Mouse (Mus musculus): ENCODE results near the gene Atf3. TPM values are rescaled to one million over a fixed set of nuclear protein-coding genes. Genes with fewer than 3 reads are reported as not detected.

The Atf3 gene
- polyA plus RNA-seq, 3 experiments from 2014 or later = not detected

DNA sequence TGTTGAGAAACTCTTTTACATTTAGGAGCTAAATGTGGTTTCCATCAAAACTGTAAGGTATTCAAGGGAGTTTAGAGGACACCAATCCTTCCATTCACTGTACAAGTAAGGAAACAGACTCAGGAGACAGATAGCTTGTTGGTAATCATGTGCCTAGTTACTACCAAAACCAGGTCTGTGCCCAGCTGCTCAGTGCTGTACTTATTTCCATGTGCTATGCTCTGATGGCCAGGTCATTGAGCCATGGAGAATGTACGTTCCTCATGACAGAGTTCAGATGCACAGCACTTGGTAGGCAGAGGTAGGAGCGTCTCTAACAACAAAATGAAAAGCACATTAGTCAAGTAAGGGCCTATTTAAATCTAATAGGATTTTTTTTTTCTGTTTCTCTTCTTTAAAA is 8.7 kb upstream of the Atf3 start:
- ATAC-seq = no peak

DNA sequence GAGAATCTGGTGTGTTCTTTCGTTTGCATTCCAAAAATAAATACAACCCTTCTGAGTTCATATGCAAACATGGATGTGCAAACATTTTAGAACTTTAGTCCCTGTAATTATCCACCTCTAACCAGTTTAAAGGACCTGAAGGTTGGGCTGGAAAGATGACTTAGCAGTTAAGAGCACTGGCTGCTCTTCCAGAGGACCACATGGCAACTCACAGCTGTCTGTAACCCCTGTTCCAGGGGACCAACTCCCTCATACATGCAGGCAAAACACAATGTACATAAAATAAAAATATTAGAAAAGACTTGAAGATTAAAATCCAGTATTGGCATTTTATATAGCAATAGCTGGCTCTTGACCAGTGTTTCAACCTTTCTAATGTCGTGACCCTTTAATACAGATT is 7.9 kb upstream of the Atf3 start:
- no peak for ATAC-seq

DNA sequence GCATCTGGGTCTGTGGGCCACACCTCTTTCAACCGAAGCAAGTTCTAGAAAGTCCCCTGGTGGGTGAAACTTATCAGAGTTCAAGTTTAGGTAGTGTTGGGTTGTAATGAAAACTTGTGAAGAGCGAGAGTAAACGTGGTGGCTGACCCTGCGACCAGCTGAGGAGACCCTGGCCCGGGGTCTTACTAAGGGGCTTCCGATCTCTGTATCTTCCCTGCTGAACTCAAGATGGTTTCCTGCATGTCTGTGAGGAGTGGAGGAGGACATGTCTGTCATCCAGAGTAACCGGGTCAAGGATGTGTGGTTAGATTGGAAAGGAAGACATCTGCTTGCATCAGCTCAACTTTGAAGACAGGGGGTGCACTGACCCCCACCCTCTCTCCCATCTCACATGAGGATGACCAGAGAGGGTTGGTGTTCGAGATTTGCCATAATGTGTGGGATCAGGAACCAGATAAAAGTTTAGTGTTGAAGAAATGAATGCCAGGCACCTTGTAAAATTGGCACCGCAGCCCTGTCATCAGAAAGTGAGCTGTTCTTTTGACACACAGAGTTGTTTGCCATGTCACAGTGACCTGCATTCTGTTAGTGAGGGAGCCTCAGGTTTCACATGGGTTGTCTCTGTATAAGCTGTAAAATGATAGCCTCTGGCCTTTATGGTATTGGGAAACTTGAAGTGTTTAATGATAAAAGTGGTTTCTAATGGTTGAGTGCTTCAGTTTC is 7.3 kb upstream of the Atf3 start:
- peak; percentile 82 for ATAC-seq

DNA sequence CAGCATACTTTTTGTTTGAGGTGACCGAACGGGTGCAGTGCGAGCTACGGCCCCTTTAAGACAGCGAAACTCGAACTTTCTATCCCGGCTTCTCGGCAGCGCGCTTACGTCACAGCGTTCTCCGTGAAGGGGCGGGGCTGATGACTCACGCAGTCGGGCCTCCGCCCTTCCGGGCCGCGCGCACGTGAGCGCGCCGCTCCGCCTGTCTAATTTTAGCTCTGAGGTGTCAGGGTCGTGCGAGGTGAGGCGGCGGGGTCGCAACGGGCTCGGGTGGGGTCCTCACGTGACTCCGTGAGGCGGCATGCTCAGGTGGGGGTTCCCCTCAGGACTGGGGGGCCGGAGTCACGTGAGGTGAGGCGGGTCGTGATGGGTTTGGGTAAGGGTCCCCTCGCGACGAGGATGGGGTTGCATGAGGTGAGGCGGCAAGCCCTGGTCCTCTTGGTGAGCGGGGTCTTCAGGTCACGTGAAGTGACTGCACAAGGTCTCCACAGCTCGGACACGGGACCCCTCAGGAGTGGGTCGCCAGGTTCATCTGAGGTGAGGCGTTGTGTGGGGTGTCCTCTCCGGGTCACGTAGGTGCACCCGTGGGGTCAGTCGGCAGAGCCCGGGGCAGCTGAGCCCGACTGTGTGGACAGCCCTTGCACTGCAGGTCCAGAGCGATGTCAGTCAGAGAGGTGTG is 6.6 kb upstream of the Atf3 start:
- ATAC-seq = peak; percentile 87

DNA sequence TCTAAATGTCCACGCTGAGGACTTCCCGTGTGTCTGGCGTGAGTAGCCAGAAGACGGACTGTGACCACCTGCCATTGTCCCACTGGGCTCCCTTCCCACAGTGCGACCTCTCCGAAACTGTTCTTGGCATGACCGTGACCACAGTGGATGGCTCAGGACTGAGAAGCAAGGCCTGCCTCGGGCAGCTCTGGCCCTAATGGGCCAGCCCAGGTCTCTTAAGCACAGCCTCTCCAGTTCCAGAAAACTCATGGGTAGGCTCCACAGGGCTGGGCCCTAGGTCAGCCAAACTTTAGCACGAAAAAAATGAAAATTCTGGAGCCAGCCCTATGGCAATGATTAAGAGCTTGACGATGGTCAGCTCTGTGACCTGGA is 6.1 kb upstream of the Atf3 start:
- peak; percentile 14 for ATAC-seq

DNA sequence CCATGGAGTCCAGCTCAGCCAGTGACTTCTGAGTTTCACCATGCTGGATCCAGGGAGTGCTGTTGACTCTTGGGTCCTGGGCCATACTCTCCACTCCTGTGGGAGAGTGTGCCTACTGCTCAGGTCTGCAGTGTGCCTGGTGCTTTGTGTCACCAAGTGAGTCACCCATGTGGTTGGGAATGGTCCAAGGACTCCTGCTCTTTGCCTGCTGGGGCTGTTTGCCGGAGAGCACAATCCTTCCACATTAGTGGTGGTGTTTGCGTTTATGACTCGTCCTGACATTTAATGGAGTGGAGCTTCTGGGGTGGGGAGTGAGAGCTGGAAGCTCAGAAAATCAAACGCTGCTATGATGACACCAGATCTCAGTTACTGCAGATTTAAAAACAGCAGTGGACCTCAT is 4.2 kb upstream of the Atf3 start:
- ATAC-seq = no peak

DNA sequence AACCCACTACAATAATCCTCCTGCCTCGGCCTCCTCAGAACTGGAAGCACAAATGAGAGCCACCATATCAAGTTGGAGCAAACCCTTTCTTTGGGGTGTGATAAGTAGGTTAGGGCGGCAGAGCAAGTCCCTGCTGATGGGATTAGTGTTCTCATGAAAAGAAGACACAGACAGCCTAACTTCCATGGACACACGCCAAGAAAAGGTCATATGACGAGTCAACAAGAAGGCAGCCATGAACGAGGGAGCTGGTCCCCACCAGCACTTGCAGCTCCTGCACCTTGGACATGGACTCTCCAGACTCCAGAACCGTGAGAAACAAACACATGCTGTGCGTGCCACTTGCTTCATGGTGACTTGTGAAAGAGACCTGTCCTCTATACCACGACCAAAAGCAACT is 2.7 kb upstream of the Atf3 start:
- ATAC-seq = no peak

DNA sequence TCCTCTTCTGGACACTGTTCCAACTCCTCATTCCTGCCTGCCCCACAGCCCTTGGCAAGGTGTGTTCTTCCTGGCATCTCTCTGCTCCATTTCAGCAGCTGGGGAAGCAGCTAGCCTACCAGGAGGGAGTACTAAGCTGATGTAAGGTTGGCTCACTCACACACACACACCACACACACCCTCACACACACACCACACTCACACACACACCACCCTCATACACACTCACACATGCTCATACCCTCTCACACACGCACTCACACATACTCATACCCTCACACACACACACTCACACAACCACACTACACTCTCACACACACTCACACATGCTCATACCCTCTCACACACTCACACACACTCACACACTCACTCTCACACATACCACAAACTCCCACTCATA is 1.9 kb upstream of the Atf3 start:
- no peak for ATAC-seq

DNA sequence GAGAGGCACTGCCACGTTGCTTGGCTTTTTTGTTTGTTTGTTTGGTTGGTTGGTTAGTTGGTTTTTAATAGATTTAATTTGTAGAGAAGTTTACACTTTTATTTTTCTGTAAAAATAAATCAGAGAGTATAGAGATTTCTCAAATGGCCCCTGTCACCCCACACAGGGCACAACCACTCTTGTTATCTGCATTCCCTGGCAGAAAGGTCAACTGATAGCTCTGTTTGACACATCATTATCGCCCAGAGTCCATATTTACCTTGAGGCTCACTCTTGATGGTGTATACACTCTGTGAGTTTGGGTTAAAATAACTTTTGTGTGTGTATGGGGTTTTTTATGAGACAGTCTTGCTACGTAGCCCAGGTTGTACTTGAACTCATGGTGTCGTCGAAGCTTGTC is 744 bp upstream of the Atf3 start:
- no peak for ATAC-seq

DNA sequence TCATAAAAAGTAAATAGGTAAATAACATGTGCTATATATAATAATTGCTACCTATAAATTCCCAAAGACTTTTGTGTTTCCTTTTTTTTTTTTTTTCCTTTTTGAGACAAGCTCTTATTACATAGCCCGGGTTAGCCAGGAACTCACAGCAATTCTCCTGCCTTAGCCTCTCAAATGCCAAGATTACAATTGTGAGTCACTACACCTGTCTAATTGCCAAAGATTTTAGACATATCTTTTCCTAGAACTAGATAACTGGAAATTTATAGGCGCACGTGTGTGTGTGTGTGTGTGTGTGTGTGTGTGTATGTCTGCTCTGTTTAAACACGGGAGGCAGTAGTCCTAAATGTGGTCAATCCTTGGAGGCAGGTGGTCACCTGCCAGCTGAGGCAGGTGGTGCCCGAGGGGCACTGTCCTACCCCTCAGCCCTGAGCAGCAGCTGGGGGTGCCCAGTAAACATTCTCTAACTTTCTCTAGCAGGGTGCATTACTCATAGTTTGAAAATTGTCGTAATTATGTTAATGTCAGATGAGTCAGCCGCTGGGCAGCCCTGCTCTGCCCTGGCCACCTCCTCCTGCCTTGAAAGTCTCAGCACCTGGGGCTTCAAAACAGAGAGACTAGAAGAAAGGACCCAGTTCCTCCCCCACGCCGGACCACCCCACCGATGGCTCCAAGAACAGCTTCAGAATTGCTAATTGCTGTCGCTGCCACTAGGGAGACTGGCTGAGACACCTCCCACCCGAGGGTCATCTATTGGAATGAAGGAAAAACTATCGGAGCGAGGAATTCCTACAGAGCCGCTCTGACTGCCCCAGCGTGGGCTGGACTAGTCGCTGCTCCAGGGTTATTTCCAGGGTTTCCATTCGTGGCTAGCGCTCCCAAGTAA is 1.8 kb downstream of the Atf3 start:
- ATAC-seq = no peak

DNA sequence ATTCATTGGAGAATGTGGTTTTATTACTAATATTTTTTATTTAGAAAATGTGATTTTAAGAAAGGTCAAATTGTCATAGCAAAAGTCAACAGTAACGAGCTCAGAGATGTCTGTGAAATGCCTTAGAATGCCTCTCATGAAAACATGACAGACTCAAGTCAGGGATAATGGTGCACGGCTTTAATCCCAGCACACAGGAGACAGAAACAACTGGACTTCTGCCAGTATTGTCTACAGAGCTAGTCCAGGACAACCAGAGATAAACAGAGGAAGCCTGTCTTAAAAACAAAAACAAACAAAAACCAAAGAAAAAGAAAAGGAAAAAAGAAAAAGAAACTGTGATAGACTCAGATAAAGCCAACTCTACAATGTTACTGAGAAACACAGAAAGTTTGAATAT is 6.7 kb downstream of the Atf3 start:
- ATAC-seq = no peak

DNA sequence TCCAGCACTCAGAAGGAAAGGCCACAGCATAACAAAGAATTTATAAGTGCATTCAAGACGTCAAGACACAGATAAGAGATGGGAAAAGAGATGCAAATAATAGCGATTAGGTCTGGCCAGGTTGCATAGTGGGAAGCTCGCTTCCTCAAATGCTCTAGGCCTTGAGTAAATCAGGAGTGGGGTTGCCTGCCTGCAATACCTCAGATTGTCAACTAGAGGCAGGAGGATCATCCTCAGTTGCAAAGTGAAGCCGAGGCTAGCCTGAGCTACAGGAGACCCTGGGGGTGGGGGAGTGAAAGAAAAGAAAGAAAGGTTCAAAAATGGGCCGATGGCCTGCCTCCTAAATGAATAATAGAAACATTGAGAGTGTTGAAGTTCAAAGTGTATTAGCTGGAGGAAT is 12.0 kb downstream of the Atf3 start:
- no peak for ATAC-seq

DNA sequence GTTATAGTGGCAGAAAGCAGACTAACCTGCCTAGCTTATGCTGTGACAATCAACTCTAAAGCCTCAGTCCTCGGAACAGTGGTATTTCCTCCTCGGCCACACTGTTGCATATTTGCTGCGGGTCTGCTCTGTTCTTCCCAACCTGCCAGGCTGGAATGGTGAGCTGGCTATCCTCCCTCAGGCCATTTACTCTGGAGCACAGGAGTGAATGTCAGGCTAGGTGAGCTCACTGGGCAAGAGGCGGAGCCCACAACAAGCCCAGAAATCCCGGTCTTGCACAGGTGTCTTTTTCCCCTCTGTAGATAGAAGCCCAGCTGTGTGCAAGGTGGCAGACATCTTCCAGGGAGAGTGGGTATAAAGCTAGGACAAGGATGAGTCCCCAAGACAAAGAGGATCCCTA is 13.0 kb downstream of the Atf3 start:
- no peak for ATAC-seq

DNA sequence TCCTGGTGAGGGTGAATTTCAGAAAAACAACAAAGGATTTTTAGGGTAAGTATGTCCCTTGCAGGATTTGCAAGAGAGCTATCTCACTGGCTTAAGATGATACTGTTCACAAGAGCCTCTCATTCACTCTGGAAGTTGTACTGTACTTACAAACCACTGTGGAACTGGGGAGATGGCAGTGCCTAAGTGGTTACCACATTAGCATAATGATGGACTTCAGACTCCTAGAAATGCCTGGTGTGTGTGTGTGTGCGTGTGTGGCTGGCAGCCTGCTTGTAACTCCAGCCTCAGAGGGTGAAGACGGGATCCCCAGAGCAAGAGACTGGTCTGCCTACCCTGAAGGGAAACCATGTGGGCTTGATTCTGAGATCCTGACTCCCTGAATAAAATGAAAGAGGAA is 14.3 kb downstream of the Atf3 start:
- ATAC-seq = no peak

DNA sequence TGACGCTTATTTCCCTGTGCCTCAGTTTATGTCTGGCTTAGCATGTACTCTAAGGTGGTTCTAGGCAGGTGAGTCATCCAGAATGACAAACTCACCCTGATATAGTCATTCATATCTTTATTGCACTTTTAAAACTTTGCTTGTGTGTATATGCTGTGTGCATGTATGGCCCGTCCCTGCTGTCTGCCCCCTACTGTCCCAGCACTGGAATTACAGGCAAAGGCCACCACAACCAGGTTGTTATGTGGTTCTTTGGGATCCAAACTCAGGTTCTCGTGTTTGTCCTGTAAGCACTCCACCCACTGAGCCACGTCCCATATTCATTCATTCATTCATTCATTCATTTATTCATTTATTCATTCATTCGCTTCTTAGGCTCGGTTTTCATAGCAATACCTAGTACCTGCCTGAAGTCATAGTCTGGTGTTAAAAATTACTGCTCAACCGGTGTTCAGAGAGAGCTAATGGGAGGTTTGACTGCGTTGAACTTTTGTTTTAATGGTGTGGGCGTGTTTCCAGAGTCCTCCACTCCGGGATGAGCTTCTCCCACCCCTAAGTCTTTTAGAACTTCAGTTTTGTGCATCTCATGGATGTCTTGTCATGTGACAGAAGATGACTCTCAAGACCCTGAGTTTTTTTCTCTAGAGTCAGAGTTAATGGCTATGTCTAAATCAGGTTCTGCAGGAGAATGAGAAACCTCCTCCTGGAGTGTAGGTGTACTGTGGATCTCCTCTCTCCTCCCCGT is 15.5 kb downstream of the Atf3 start:
- ATAC-seq = no peak

DNA sequence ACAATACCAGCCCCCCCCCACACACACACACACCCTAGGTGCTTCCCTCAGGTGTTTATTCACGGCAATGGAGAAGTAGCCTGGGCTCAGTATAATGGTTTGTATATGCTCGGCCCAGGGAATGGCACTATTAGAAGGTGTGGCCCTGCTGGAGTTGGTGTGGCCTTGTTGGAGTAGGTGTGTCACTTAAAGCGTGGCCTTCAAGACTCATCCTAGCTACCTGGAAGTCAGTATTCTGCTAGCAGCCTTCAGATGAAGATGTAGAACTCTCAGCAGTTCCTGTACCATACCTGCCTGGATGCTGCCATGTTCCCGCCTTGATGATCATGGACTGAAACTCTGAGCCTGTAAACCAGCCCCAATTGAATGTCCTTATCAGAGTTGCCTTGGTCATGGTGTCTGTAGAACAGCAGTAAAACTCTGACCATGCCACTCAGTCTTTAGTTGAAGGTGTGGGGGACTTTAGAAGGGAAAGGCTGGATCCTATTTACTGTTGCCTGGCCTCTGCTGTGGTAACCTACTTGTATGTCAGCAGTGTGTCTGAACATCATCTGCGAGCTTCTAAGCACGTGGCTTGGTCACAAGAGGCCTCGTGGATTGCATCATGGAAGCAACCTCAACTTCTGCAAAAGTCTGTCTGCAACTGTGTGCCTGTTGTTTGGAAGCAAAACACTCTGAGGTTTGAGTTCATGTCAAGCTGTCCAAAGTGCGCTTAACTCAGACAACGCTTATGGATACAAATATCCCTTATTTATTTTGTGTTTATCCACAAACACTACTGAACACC is 16.8 kb downstream of the Atf3 start:
- ATAC-seq = no peak

DNA sequence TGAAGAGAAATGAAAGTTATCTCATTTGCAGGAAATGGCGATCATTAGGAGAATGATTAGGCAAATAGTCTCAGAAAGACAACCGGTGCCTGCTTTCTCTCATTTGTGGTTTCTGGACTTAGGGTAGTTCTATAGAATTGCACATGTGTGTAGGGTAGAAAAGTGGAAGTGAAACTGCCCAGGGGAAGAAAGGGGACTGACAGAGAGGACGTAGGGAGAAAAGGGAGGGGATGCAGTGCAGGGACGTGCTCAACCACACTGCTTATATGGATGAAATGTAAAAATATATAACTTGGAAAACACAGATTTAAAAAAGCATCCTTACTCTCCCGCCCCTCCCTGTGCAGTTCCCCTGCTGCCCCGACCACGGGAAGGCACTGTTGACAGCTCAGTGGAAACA is 19.9 kb downstream of the Atf3 start:
- ATAC-seq = no peak

DNA sequence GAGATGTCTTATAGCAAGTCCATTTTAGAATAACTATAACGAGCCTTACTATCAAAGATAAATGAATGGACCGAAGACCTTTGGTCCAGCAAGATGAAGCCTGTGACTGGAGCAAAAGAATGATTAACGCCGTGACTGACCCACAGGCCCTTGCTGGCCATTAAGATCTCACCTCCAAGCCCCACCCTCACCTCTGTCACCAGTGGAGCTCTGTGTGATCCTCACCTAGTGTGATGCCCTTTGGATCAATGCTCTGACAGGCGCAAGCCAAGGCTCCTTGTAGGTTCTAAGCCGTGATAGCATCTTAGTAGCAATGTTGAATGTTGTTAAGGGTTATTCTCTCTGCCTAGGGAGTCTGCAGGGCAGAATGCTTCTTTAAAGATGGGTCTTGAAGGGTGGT is 21.8 kb downstream of the Atf3 start:
- no peak for ATAC-seq

DNA sequence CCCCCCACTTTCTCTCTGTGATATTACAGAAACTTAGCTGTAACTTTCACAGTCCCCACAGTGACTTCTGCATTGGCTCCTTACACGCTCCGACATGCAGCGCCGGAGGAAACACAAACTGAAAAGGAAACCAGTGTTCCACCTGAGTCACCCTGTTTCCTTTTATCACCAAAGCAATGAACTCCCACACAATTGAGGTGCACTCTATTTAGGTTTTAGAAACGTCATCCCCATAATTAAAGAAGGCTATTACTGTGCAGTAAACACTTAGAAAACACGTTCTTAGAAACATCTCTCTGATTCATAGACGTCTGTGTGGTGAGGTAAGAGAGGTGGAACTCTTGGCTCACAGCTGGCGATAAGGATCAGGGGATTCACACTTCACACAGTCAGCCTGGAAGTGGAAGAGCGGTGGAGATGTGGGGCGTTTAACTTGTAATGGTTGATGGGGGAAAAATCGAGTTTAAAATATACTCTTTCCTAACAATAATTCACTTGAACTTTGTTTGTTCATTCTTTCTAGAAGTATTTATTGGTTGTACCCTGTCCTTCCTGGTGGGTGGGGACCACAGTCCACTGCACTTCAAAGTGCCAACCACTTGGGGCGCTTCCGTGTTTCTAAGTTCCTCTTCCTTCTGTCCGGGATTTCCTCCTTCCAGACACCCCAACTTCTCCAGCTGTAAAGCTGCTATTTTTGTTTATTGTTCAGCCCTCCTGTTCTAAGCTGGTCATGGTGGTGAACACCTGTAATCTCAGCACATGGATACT is 24.0 kb downstream of the Atf3 start:
- ATAC-seq = peak; percentile 94

DNA sequence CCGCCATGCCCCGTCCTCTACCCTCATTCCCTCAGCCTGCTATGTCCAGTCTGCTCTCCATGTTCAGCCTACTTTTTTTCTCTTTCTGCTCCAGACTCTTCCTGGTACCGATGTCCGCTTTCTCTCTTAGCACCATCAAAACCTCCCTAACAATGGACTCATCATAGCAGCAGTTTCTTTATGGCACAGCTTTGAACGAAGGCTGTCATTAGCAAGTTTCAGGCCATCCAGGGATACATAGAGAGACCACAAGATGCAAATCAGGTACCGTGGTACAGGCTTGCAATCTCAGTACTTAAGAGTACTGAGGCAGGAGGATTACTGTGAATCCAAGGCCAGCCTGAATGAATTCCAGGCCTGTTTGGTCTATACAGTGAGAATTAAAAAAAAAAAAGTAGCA is 25.1 kb downstream of the Atf3 start:
- ATAC-seq = no peak

DNA sequence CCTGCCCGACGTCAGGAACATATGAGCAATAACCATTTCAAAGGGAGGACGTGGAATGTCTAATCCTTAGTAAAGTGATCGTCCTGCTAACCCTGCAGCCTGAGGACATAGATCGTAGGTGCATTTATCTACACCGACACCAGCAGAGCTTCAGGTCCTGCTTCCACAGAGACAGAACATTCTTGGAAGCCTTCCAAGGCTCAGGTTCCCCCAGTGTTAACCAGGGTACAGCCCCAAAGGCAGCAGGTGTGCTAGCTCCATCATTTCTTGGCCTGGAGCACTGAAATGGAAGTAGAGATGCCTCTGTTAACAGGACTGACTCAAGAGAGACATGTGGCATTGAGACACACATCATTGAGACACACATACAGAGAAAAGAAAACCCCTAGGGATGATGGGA is 25.6 kb downstream of the Atf3 start:
- ATAC-seq = no peak
